Mouse (Mus musculus) heart, postnatal 14 days (tissue): ENCODE results near the gene Dscam. TPM values are rescaled to one million over a fixed set of nuclear protein-coding genes. Genes with fewer than 3 reads are reported as not detected.

ENCODE experiments used
- DNase-seq, 2 experiments: peaks; one replicate each; pipeline ENCODE4 v3.0.0; 2021 to 2022
- intact Hi-C: fragments of 180-260 bp; cut with DNase I; formaldehyde crosslinking; loops from one replicate; pipeline ENCODE4 v1.15.1; 2025
- total RNA-seq, 2 experiments: library from RNA; stranded (reverse); gene quantifications; 2 replicates each; pipeline ENCODE4 v1.2.3; 2021

The Dscam gene
- total RNA-seq, 2 experiments from 2014 or later = 0.05 TPM; not detected in 1

- intact Hi-C loops = loop anchor here (1.0 to 5.0 kb wide), 2 partner anchors 135 to 588 kb away; no protein-coding TSS in a partner anchor
- peak; percentile 37 to 70 for DNase-seq
Measured at GRCm38 (mm10) chr16:96684581-96684980, 486.0 kb downstream of the Dscam start.

GRCm38 (mm10) chr16:96682289-96682972 is 488.1 kb downstream of the Dscam start:
- no peak for DNase-seq
- intact Hi-C loops = loop anchor here (5.0 kb wide), 1 partner anchor 590 kb away; no protein-coding TSS in a partner anchor

- no peak for DNase-seq
- intact Hi-C loops = loop anchor here (5.0 kb wide), 1 partner anchor 592 kb away; no protein-coding TSS in a partner anchor
Measured at GRCm38 (mm10) chr16:96679981-96680380, 490.6 kb downstream of the Dscam start.

GRCm38 (mm10) chr16:96677471-96677870 is 493.1 kb downstream of the Dscam start:
- DNase-seq = peak in 1 of 2 experiments; percentile 5
- intact Hi-C loops = no loop called here

GRCm38 (mm10) chr16:96676663-96677062 is 493.9 kb downstream of the Dscam start:
- DNase-seq = no peak
- intact Hi-C loops = no loop called here

GRCm38 (mm10) chr16:96673191-96673847 is 497.2 kb downstream of the Dscam start:
- intact Hi-C loops = no loop called here
- DNase-seq = no peak

GRCm38 (mm10) chr16:96671603-96672374 is 498.8 kb downstream of the Dscam start:
- intact Hi-C loops = loop anchor here (1.0 to 2.0 kb wide), 3 partner anchors 204 to 313 kb away; partner anchors contain the start of gene Pcp4
- peak in 1 of 2 experiments; percentile 23 for DNase-seq

- intact Hi-C loops = loop anchor here (2.0 kb wide), 2 partner anchors 279 to 311 kb away; no protein-coding TSS in a partner anchor
- DNase-seq = no peak
Measured at GRCm38 (mm10) chr16:96669706-96670105, 500.8 kb downstream of the Dscam start.

GRCm38 (mm10) chr16:96668478-96668877 is 502.1 kb downstream of the Dscam start:
- no peak for DNase-seq
- intact Hi-C loops = no loop called here

- intact Hi-C loops = no loop called here
- no peak for DNase-seq
Measured at GRCm38 (mm10) chr16:96661073-96661472, 509.5 kb downstream of the Dscam start.

GRCm38 (mm10) chr16:96659275-96659674 is 511.3 kb downstream of the Dscam start:
- intact Hi-C loops = no loop called here
- DNase-seq = no peak

GRCm38 (mm10) chr16:96655548-96655947 is 515.0 kb downstream of the Dscam start:
- no peak for DNase-seq

GRCm38 (mm10) chr16:96654054-96654453 is 516.5 kb downstream of the Dscam start:
- intact Hi-C loops = no loop called here
- no peak for DNase-seq

More at GRCm38 (mm10) chr16:96655548-96655947, 515.0 kb downstream of the Dscam start:
- intact Hi-C loops = no loop called here

GRCm38 (mm10) chr16:96651444-96651843 is 519.1 kb downstream of the Dscam start:
- no peak for DNase-seq
- intact Hi-C loops = no loop called here

GRCm38 (mm10) chr16:96640101-96640500 is 530.5 kb downstream of the Dscam start:
- no peak for DNase-seq
- intact Hi-C loops = no loop called here

- no peak for DNase-seq
- intact Hi-C loops = no loop called here
Measured at GRCm38 (mm10) chr16:96635916-96636315, 534.6 kb downstream of the Dscam start.

- intact Hi-C loops = no loop called here
- no peak for DNase-seq
Measured at GRCm38 (mm10) chr16:96634791-96635143, 535.8 kb downstream of the Dscam start.

GRCm38 (mm10) chr16:96634097-96634790 is 536.3 kb downstream of the Dscam start:
- intact Hi-C loops = no loop called here
- no peak for DNase-seq

- no peak for DNase-seq
- intact Hi-C loops = no loop called here
Measured at GRCm38 (mm10) chr16:96630241-96630640, 540.3 kb downstream of the Dscam start.

GRCm38 (mm10) chr16:96629623-96630022 is 540.9 kb downstream of the Dscam start:
- intact Hi-C loops = no loop called here
- no peak for DNase-seq
